Mouse (Mus musculus): Measurements from ENCODE around the gene Notch2. TPM values are rescaled to one million over a fixed set of nuclear protein-coding genes. Genes with fewer than 3 reads are reported as not detected.
A peak's percentile ranks its signal among the peaks of the same experiment; 100 is the strongest.

Notch2 gene
- polyA plus RNA-seq, 1 experiment: 24.9 TPM

DNA sequence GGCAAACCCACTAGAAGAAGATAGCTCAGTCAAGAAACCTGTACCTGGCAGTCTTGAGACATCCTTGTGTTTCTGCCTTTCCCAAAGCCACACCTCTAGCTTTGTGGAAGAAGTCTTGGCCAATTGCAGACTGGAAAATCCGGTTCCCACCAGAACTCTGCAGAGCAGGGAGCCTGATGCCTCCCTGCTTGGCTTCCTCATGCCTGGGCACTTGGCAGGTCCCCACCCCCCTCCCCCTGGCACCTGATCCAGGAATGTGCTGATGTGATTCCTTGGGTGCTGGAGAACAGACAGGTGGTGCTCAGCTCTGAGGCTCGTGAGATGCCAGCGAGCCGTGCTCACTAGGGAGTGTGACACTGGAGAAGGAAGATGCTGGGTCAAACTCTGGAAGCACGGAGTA lies 85.3 kb downstream of the Notch2 start:
- Histone ChIP-seq H3K4me3 (ENCODE audit: control insufficient read depth, insufficient read depth, low read length) (no peak overlapping the region), H3K27ac (ENCODE audit: control insufficient read depth, insufficient read depth, low read length) (no peak overlapping the region), H3K27me3 (ENCODE audit: control insufficient read depth, insufficient read depth, low read length) (no peaks in the 10 kb centered on the region), H3K36me3 (ENCODE audit: control insufficient read depth, insufficient read depth, low read length) (peaks cover 26% of the 10 kb centered on the region), H3K4me1 (replicated peaks; ENCODE audit: control insufficient read depth, insufficient read depth, low read length) (peaks cover 7% of the 10 kb centered on the region)
- 90% methylated on average over 5 of the region's 5 CpGs for WGBS
- no peak for DNase-seq
- no peak for TF ChIP-seq CTCF (IDR thresholded peaks at IDR 0.05; ENCODE audit: borderline replicate concordance, control insufficient read depth, extremely low read depth, insufficient read depth, low read length, poor library complexity)
- no peak for TF ChIP-seq POLR2A (IDR thresholded peaks at IDR 0.05; ENCODE audit: control insufficient read depth, extremely low read depth, insufficient read depth, low read length, poor library complexity)

DNA sequence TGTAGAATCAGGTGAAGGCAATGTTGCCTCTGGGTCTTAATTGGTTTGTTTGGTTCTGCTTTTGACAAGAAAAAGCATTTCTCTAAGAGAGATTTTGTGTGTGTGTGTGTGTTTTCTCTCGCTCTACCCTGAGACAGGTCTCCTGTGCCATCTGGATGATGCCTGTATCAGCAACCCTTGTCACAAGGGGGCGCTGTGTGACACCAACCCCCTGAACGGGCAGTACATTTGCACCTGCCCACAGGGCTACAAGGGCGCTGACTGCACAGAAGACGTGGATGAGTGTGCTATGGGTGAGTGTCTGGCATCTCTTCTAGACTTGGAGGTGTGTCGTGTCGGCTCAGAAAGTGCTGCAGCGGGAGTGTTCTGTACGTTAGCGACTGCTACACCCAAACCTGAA lies 86.0 kb downstream of the Notch2 start:
- H3K4me1 ChIP-seq (replicated peaks; ENCODE audit: control insufficient read depth, insufficient read depth, low read length): peaks cover 7% of the 10 kb centered on the region
- peak; percentile 34 for DNase-seq
- no peak overlapping the region for H3K27ac ChIP-seq (ENCODE audit: control insufficient read depth, insufficient read depth, low read length)
- no peaks in the 10 kb centered on the region for H3K27me3 ChIP-seq (ENCODE audit: control insufficient read depth, insufficient read depth, low read length)
- TF ChIP-seq CTCF (IDR thresholded peaks at IDR 0.05; ENCODE audit: borderline replicate concordance, control insufficient read depth, extremely low read depth, insufficient read depth, low read length, poor library complexity) (peak; percentile 68; the same call in 1 of the 2 replicates), POLR2A (IDR thresholded peaks at IDR 0.05; ENCODE audit: control insufficient read depth, extremely low read depth, insufficient read depth, low read length, poor library complexity) (no peak)
- H3K4me3 ChIP-seq (ENCODE audit: control insufficient read depth, insufficient read depth, low read length): no peak overlapping the region
- H3K36me3 ChIP-seq (ENCODE audit: control insufficient read depth, insufficient read depth, low read length): peaks cover 26% of the 10 kb centered on the region
- WGBS: 86% methylated on average over 10 of the region's 10 CpGs

DNA sequence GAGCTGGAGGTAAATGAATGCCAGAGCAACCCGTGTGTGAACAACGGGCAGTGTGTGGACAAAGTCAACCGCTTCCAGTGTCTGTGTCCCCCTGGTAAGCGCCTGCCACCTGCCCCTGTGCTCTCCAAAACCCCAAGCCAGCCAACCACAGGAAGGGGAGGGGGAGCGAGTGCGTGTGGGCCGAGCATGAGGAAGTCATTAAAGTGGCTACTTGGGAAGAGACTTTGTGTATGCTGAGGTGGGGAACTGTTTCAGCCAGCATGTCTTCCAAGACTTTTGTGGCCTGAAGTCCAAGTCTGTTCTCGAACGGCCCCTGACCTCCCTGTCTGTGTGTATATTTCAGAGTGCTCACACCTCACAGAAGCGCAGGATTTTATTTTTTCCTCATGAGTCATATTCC lies 88.2 kb downstream of the Notch2 start:
- Histone ChIP-seq H3K4me1 (replicated peaks; ENCODE audit: control insufficient read depth, insufficient read depth, low read length) (peaks cover 7% of the 10 kb centered on the region), H3K27ac (ENCODE audit: control insufficient read depth, insufficient read depth, low read length) (no peak overlapping the region), H3K36me3 (ENCODE audit: control insufficient read depth, insufficient read depth, low read length) (peaks cover 30% of the 10 kb centered on the region), H3K27me3 (ENCODE audit: control insufficient read depth, insufficient read depth, low read length) (no peaks in the 10 kb centered on the region), H3K4me3 (ENCODE audit: control insufficient read depth, insufficient read depth, low read length) (no peak overlapping the region)
- WGBS: 16% methylated on average over 10 of the region's 10 CpGs
- DNase-seq: no peak
- TF ChIP-seq CTCF (IDR thresholded peaks at IDR 0.05; ENCODE audit: borderline replicate concordance, control insufficient read depth, extremely low read depth, insufficient read depth, low read length, poor library complexity): no peak
- TF ChIP-seq POLR2A (IDR thresholded peaks at IDR 0.05; ENCODE audit: control insufficient read depth, extremely low read depth, insufficient read depth, low read length, poor library complexity): no peak

DNA sequence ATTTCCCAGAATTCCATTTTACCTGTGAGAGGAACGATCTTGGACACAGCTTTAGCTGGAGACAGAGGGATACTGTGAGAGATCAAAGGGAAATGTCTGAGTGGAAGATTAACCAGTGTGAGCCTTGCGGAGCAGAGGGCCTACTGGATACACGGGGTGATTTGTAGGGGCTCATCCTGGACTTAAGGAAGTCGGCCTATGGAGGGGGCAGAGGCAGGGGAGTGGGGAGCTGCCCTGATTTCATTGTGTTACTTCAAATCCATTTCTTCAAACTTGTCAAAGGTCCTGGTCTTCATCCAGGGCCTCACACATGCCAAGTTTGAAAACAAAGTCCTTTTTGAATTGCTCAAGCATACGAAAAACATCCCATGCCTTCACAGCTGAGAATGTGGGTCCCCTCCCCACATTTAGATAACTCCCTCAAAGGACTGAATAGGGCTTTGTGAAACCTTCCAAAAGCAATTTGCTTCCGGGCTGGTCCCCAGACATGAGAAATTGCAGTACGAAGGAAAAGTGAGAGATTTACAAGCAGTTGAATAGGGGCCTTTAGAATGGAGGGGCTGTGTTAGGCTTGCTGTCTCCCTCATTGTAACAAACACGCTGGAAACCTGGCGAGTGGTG lies 91.6 kb downstream of the Notch2 start:
- H3K4me3 ChIP-seq (ENCODE audit: control insufficient read depth, insufficient read depth, low read length): no peak overlapping the region
- H3K4me1 ChIP-seq (replicated peaks; ENCODE audit: control insufficient read depth, insufficient read depth, low read length): peaks cover 7% of the 10 kb centered on the region
- H3K36me3 ChIP-seq (ENCODE audit: control insufficient read depth, insufficient read depth, low read length): peaks cover 29% of the 10 kb centered on the region
- DNase-seq: no peak
- WGBS: 96% methylated on average over 9 of the region's 9 CpGs
- no peak for TF ChIP-seq CTCF (IDR thresholded peaks at IDR 0.05; ENCODE audit: borderline replicate concordance, control insufficient read depth, extremely low read depth, insufficient read depth, low read length, poor library complexity)
- no peak for TF ChIP-seq POLR2A (IDR thresholded peaks at IDR 0.05; ENCODE audit: control insufficient read depth, extremely low read depth, insufficient read depth, low read length, poor library complexity)
- no peak overlapping the region for H3K27ac ChIP-seq (ENCODE audit: control insufficient read depth, insufficient read depth, low read length)
- no peaks in the 10 kb centered on the region for H3K27me3 ChIP-seq (ENCODE audit: control insufficient read depth, insufficient read depth, low read length)

DNA sequence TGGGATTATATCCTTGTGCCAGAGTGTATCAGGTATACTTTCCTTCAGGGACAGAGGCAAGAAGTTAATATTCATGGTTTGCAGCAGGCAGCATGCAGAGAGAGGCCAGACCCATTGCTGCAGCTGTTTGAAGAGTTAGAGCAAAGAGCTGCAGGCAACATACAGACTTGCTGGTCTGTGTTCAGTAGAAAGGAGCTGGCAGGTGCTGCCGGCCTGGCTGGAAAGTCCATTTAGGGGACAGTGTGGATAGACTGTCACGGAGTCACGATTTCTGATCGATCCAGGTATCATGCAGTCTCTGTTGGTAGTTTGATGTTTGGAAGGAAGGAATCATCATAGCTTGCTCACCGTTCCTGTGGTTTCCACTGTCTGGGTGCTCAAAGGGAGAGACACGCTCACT lies 92.2 kb downstream of the Notch2 start:
- 98% methylated on average over 6 of the region's 6 CpGs for WGBS
- peaks cover 25% of the 10 kb centered on the region for H3K36me3 ChIP-seq (ENCODE audit: control insufficient read depth, insufficient read depth, low read length)
- H3K27me3 ChIP-seq (ENCODE audit: control insufficient read depth, insufficient read depth, low read length): no peaks in the 10 kb centered on the region
- no peak overlapping the region for H3K4me3 ChIP-seq (ENCODE audit: control insufficient read depth, insufficient read depth, low read length)
- TF ChIP-seq CTCF (IDR thresholded peaks at IDR 0.05; ENCODE audit: borderline replicate concordance, control insufficient read depth, extremely low read depth, insufficient read depth, low read length, poor library complexity) (no peak), POLR2A (IDR thresholded peaks at IDR 0.05; ENCODE audit: control insufficient read depth, extremely low read depth, insufficient read depth, low read length, poor library complexity) (no peak)
- no peak overlapping the region for H3K27ac ChIP-seq (ENCODE audit: control insufficient read depth, insufficient read depth, low read length)
- peaks cover 7% of the 10 kb centered on the region for H3K4me1 ChIP-seq (replicated peaks; ENCODE audit: control insufficient read depth, insufficient read depth, low read length)
- no peak for DNase-seq

DNA sequence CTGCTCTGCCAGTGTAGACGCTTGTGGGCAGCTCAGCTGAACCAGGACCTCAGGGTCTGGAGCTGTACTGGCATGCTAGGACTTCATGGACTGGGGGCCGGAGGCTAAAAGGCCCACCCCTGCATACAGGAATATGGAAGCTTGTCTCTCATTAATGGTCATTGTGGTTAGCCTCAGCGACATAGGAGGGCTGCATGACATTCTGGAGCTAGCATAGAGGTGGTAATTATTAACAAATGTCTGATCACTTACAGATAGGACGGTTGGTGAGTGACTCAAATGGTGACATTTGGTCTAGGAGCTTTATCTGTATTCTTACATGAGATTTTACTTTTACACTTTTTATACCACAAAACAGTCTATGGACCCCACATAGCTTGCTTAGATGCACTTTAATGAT lies 92.8 kb downstream of the Notch2 start:
- Histone ChIP-seq H3K27me3 (ENCODE audit: control insufficient read depth, insufficient read depth, low read length) (no peaks in the 10 kb centered on the region), H3K4me1 (replicated peaks; ENCODE audit: control insufficient read depth, insufficient read depth, low read length) (peaks cover 6% of the 10 kb centered on the region), H3K27ac (ENCODE audit: control insufficient read depth, insufficient read depth, low read length) (no peak overlapping the region), H3K36me3 (ENCODE audit: control insufficient read depth, insufficient read depth, low read length) (peaks cover 22% of the 10 kb centered on the region), H3K4me3 (ENCODE audit: control insufficient read depth, insufficient read depth, low read length) (no peak overlapping the region)
- TF ChIP-seq POLR2A (IDR thresholded peaks at IDR 0.05; ENCODE audit: control insufficient read depth, extremely low read depth, insufficient read depth, low read length, poor library complexity) (no peak), CTCF (IDR thresholded peaks at IDR 0.05; ENCODE audit: borderline replicate concordance, control insufficient read depth, extremely low read depth, insufficient read depth, low read length, poor library complexity) (no peak)
- 96% methylated on average over 4 of the region's 4 CpGs for WGBS
- no peak for DNase-seq

All from thymus, adult 2 months (tissue).